Mouse (Mus musculus) small intestine, adult 2 months (tissue): ENCODE measurements around the gene Rbsn. TPM values are rescaled to one million over a fixed set of nuclear protein-coding genes. Genes with fewer than 3 reads are reported as not detected.

Experiments used
- H3K27ac ChIP-seq: fragments of 200-500 bp; 2 replicates; pipeline ENCODE4 v1.5.1; 2012; ENCODE audit warnings: low read depth, low read length, control low read depth, inconsistent platforms; ENCODE audit not compliant: insufficient read depth
- H3K27me3 ChIP-seq: fragments of 200-500 bp; 2 replicates; pipeline ENCODE4 v1.6.1; 2012; ENCODE audit warnings: mild to moderate bottlenecking, moderate library complexity, low read length, inconsistent platforms; ENCODE audit not compliant: control insufficient read depth, insufficient read depth
- H3K36me3 ChIP-seq: fragments of 200-500 bp; 2 replicates; pipeline ENCODE4 v1.6.1; 2012; ENCODE audit warnings: mild to moderate bottlenecking, low read length, control low read depth, inconsistent platforms; ENCODE audit not compliant: control insufficient read depth, insufficient read depth
- H3K4me1 ChIP-seq: fragments of 200-500 bp; 2 replicates; pipeline ENCODE4 v1.6.1; 2012; ENCODE audit warnings: low read length, inconsistent platforms, mixed read lengths; ENCODE audit not compliant: control insufficient read depth, insufficient read depth, insufficient read length
- H3K4me3 ChIP-seq: fragments of 200-500 bp; 2 replicates; pipeline ENCODE4 v1.5.1; 2012; ENCODE audit warnings: low read depth, mild to moderate bottlenecking, control low read depth, inconsistent platforms, low read length, moderate library complexity
- CTCF ChIP-seq: fragments of 200-500 bp; IDR thresholded peaks from 2 replicates; pipeline ENCODE4 v1.5.1; 2012; ENCODE audit warnings: low read depth, mild to moderate bottlenecking, control low read depth, inconsistent platforms, low read length, moderate library complexity, mixed read lengths; ENCODE audit not compliant: insufficient replicate concordance, insufficient read length; ENCODE audit errors: extremely low read depth
- POLR2A ChIP-seq: fragments of 200-500 bp; IDR thresholded peaks from 2 replicates; pipeline ENCODE4 v1.6.1; 2012; ENCODE audit warnings: low read depth, mild to moderate bottlenecking, control low read depth, inconsistent platforms, low read length, moderate library complexity
- WGBS: fragments of 180-500 bp; shearing (Covaris S2); methylation state at CpG from one replicate; pipeline ENCODE4 v1.1.7; 2018; 5-methylcytosine and 5-hydroxymethylcytosine counted together
- polyA plus RNA-seq: library from polyadenylated mRNA; depleted of rRNA; stranded (reverse); fragments of >200 nt; gene quantifications from 2 replicates; pipeline ENCODE4 v1.2.3, GENCODE M21; 2012; rRNA removed

The Rbsn gene
- polyA plus RNA-seq, 1 experiment = 5.2 TPM

GRCm38 (mm10) chr6:92162724-92163123 lies 52.0 kb downstream of the Rbsn start:
- Histone ChIP-seq H3K4me3 (no peak overlapping the region), H3K27me3 (no peaks in the 10 kb centered on the region), H3K4me1 (no peaks in the 10 kb centered on the region), H3K27ac (no peak overlapping the region), H3K36me3 (peaks cover 72% of the 10 kb centered on the region)
- TF ChIP-seq POLR2A (no peak), CTCF (no peak)
- WGBS = 73% methylated on average over 1 of the region's 1 CpGs

GRCm38 (mm10) chr6:92158801-92159200 lies 55.9 kb downstream of the Rbsn start:
- Histone ChIP-seq H3K4me3 (no peak overlapping the region), H3K27ac (no peak overlapping the region), H3K4me1 (no peaks in the 10 kb centered on the region), H3K27me3 (no peaks in the 10 kb centered on the region), H3K36me3 (peaks cover 83% of the 10 kb centered on the region)
- TF ChIP-seq POLR2A (no peak), CTCF (no peak)
- WGBS = 81% methylated on average over 3 of the region's 3 CpGs

GRCm38 (mm10) chr6:92153774-92154173 lies 61.0 kb downstream of the Rbsn start:
- 67% methylated on average over 1 of the region's 1 CpGs for WGBS
- Histone ChIP-seq H3K36me3 (peaks cover 76% of the 10 kb centered on the region), H3K27me3 (no peaks in the 10 kb centered on the region), H3K27ac (no peak overlapping the region), H3K4me3 (no peak overlapping the region), H3K4me1 (no peaks in the 10 kb centered on the region)
- no peak for TF ChIP-seq CTCF
- TF ChIP-seq POLR2A = no peak

- Histone ChIP-seq H3K36me3 (peaks cover 29% of the 10 kb centered on the region), H3K27me3 (no peaks in the 10 kb centered on the region), H3K4me3 (no peak overlapping the region), H3K27ac (peak overlapping the region; percentile 35; the same call in 1 of the 2 replicates), H3K4me1 (no peaks in the 10 kb centered on the region)
- TF ChIP-seq CTCF = no peak
- no peak for TF ChIP-seq POLR2A
- 97% methylated on average over 4 of the region's 4 CpGs for WGBS
Measured at GRCm38 (mm10) chr6:92145881-92146280, 68.8 kb downstream of the Rbsn start.

Other genes starting within 250 kb of the Rbsn start
- gene Fgd5, start 236.0 kb downstream of the Rbsn start, polyA plus RNA-seq = 1.4 and 2.9 TPM in 2 replicates
- gene Nr2c2, start 123.5 kb downstream of the Rbsn start, polyA plus RNA-seq = 5.2 and 12.5 TPM in 2 replicates
- gene Mrps25, start 30.9 kb downstream of the Rbsn start, polyA plus RNA-seq = 5.1 and 5.4 TPM in 2 replicates
- gene Trh, start 29.7 kb upstream of the Rbsn start, polyA plus RNA-seq = not detected in 2 replicates